Mouse (Mus musculus) adrenal gland, adult 10 weeks (tissue): ENCODE results near the gene Zfp322a. TPM values are rescaled to one million over a fixed set of nuclear protein-coding genes. Genes with fewer than 3 reads are reported as not detected.

ENCODE experiments used
- polyA plus RNA-seq: library from polyadenylated mRNA; stranded (reverse); fragments of 350-450 nt; fragmentation: Illumina TruSeq; extraction: RNeasy Lipid Tissue Mini Kit (QIAGEN cat#74804); gene quantifications from one replicate; pipeline ENCODE4 v1.2.3, GENCODE M21; 2014; ENCODE audit warnings: low read depth, low replicate concordance

The Zfp322a gene
- polyA plus RNA-seq, result 102 TPM

DNA sequence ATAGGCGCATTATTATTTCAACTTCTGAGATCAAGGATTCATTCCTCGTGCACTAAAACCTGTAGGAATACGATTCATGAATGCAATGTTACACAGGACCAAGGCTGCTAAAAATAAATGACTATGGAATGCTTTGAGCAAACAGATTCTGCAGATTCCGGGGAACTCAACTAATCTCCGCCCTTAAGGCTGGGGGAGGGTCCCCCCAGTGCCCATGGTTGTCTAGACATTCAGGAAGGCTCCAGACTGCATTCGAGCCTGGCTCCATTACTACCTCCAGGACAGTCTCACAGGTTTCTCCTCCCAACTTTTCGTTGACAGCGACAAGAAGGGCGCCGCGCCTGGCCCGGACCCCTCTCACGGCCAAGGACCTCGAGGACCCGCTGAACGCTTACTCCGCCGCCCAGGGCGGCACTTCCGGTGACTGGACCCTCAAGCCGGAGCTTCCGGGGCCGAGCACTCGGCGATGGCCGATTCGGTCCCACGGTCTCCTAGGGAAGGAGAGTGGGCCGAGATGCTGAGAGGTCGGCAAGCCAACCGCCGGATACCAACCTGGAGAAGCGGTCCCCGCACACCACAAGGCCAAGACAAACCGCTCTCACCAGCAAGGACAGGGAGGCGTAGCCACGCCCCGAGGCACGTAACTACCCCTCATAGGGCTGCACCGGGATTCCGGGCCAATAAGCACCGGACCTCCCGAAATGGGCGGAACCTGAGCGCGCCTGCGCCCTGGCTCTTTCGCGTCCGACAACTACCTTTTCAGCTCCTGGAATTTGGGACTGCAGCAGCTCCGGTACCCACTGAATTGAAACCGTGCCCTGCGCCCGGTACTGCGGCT is at the start of gene Zfp322a:
Gene Zfp322a (minus strand): TSS at position 626 of the 838 bp plus-strand sequence.

Other genes starting within 250 kb of the Zfp322a start
- not detected for gene Vmn1r218, start 236.1 kb downstream of the Zfp322a start, polyA plus RNA-seq
- gene Vmn1r219, start 209.9 kb downstream of the Zfp322a start, polyA plus RNA-seq, result not detected
- not detected for gene Vmn1r220, start 181.2 kb downstream of the Zfp322a start, polyA plus RNA-seq
- gene Vmn1r221, start 155.1 kb downstream of the Zfp322a start, polyA plus RNA-seq, result not detected
- not detected for gene Vmn1r222, start 133.3 kb downstream of the Zfp322a start, polyA plus RNA-seq
- not detected for gene Vmn1r223, start 122.1 kb downstream of the Zfp322a start, polyA plus RNA-seq
- gene Abt1, start 54.7 kb upstream of the Zfp322a start, polyA plus RNA-seq, result 2.9 TPM
- gene Btn1a1, start 96.7 kb upstream of the Zfp322a start, polyA plus RNA-seq, result not detected
- gene Btn2a2, start 119.6 kb upstream of the Zfp322a start, polyA plus RNA-seq, result not detected
- not detected for gene Hist1h4h, start 161.8 kb upstream of the Zfp322a start, polyA plus RNA-seq
- gene Hist1h2af, start 164.7 kb upstream of the Zfp322a start, polyA plus RNA-seq, result not detected
- gene Hist1h3g, start 166.2 kb upstream of the Zfp322a start, polyA plus RNA-seq, result not detected
- gene Hist1h2bh, start 174.2 kb upstream of the Zfp322a start, polyA plus RNA-seq, result 2.7 TPM
- gene Hist1h3f, start 174.8 kb upstream of the Zfp322a start, polyA plus RNA-seq, result not detected
- gene Hist1h4f, start 182.4 kb upstream of the Zfp322a start, polyA plus RNA-seq, result not detected
- 0.70 TPM for gene Hist1h1d, start 184.1 kb upstream of the Zfp322a start, polyA plus RNA-seq
- not detected for gene Hist1h3e, start 193.2 kb upstream of the Zfp322a start, polyA plus RNA-seq
- gene Hist1h2ae, start 202.0 kb upstream of the Zfp322a start, polyA plus RNA-seq, result not detected
- gene Hist1h2bg, start 202.2 kb upstream of the Zfp322a start, polyA plus RNA-seq, result 2.4 TPM
- not detected for gene Hist1h2bf, start 205.0 kb upstream of the Zfp322a start, polyA plus RNA-seq
- gene Hist1h2ad, start 205.2 kb upstream of the Zfp322a start, polyA plus RNA-seq, result not detected
- gene Hist1h3d, start 206.6 kb upstream of the Zfp322a start, polyA plus RNA-seq, result 2.2 TPM
- 0.76 TPM for gene Hist1h4d, start 212.4 kb upstream of the Zfp322a start, polyA plus RNA-seq